Mouse (Mus musculus) forebrain, embryonic 13.5 days (tissue): ENCODE data around the gene Serinc3. TPM values are rescaled to one million over a fixed set of nuclear protein-coding genes. Genes with fewer than 3 reads are reported as not detected.

ENCODE experiments used
- ATAC-seq: fragments of 200-750 bp; cut with Nextera tagmentation; 2 replicates; pipeline ENCODE4 v1.8.0; 2017
- H3K27ac ChIP-seq: fragments of 300-500 bp; sonication (generic); 2 replicates; pipeline ENCODE4 v1.5.1; 2015; ENCODE audit warnings: inconsistent platforms, mild to moderate bottlenecking, moderate library complexity
- H3K27me3 ChIP-seq: fragments of 300-500 bp; sonication (generic); 2 replicates; pipeline ENCODE4 v1.6.1; 2015; ENCODE audit warnings: mild to moderate bottlenecking, inconsistent platforms
- H3K36me3 ChIP-seq: fragments of 300-500 bp; sonication (generic); 2 replicates; pipeline ENCODE4 v1.6.1; 2015; ENCODE audit warnings: mild to moderate bottlenecking, inconsistent platforms; ENCODE audit not compliant: poor library complexity, severe bottlenecking
- H3K4me1 ChIP-seq: fragments of 300-500 bp; sonication (generic); 2 replicates; pipeline ENCODE4 v1.6.1; 2015; ENCODE audit warnings: inconsistent platforms
- H3K4me2 ChIP-seq: fragments of 300-500 bp; sonication (generic); 2 replicates; pipeline ENCODE4 v1.6.1; 2015; ENCODE audit warnings: inconsistent platforms, mild to moderate bottlenecking, moderate library complexity
- H3K4me3 ChIP-seq: fragments of 300-500 bp; sonication (generic); 2 replicates; pipeline ENCODE4 v1.5.1; 2015; ENCODE audit warnings: mild to moderate bottlenecking, inconsistent platforms
- H3K9ac ChIP-seq: fragments of 300-500 bp; sonication (generic); 2 replicates; pipeline ENCODE4 v1.6.1; 2015; ENCODE audit warnings: mild to moderate bottlenecking, inconsistent platforms
- H3K9me3 ChIP-seq: fragments of 300-500 bp; sonication (generic); replicated peaks from 2 replicates; pipeline ENCODE4 v1.6.1; 2016; ENCODE audit warnings: inconsistent platforms
- WGBS: fragments of 180-500 bp; shearing (Covaris S2); methylation state at CpG from one replicate; pipeline ENCODE4 v1.1.7; 2015; 5-methylcytosine and 5-hydroxymethylcytosine counted together
- polyA plus RNA-seq: library from polyadenylated mRNA; unstranded; fragments of >200 nt; fragmentation: Nextera tagmentation; extraction: Ambion mirVana; gene quantifications from 2 replicates; pipeline ENCODE4 v1.2.1, GENCODE M21; 2015

The Serinc3 gene
- polyA plus RNA-seq, 1 experiment from 2014 or later: 23.9 TPM

DNA sequence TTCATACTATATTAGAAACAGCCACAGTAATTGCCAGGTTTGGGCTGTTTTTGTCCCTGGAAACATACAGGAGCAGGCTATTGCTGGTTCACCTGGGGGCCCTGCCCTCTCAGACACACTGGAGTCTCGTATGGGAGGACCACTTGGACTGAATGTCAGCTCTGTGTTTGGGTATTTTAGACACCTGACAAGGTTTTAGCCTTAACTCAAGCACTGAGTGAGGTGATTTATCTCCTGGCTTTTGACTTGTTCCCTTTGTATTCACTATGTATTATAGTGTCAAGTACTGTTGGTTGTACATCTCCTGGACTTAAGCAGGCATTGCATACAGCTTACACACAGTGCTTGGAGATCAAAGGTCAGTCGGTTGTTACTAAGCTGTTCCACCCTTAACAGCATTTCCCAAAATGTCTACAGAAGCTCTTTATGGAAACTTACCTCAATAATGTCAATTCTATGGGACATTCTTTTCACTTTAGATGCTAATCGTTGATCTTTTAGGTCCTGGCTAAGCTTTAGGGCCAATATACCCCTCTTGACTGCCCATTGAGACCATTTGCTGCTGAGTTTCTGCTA lies 28.2 kb downstream of the Serinc3 start:
- no peak for ATAC-seq

DNA sequence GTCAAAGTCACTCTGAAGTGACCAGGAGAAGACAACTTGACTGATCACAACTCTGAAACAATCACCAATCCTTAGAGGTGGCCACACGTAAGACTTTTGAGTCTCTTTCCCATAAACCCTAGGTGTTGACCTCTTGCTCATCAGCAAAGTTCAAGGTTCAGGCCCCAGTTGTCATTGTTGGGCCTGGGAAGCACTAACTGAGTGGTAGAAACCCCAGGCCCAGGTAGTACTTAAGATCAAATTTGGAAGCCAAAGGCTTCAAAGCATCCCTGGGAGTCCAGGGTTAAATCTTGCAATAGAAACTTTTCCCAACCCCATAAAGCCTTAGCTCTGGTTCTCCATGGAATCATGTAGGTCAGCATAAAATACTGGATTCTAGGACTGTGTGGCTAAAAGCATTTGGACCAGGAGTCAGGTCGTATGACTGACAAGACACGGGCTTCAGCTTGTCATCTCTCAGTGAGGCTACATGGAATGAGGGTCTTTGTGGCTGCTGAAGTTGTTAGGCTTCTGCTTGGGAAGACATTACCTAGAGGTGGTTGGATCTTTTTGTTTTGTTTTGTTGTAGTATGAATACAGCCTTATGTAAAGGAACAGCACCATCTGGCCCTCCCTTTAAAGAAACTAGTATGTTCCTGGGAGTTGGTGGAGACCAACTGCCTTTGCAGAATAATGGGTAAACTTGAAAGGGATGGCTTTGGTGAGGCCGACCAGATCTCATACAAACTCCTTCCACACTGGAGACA lies 28.9 kb downstream of the Serinc3 start:
- peaks cover 97% of the 10 kb centered on the region for H3K36me3 ChIP-seq
- no peaks in the 10 kb centered on the region for H3K4me1 ChIP-seq
- no peak overlapping the region for H3K27ac ChIP-seq
- H3K9me3 ChIP-seq: no peaks in the 10 kb centered on the region
- no peak overlapping the region for H3K4me2 ChIP-seq
- WGBS: 93% methylated on average over 4 of the region's 4 CpGs
- H3K4me3 ChIP-seq: no peak overlapping the region
- no peak overlapping the region for H3K9ac ChIP-seq
- H3K27me3 ChIP-seq: no peaks in the 10 kb centered on the region
- ATAC-seq: no peak

More for the DNA sequence above, 28.2 kb downstream of the Serinc3 start:
- H3K27ac ChIP-seq: no peak overlapping the region
- H3K9me3 ChIP-seq: no peaks in the 10 kb centered on the region
- 80% methylated on average over 3 of the region's 3 CpGs for WGBS
- no peak overlapping the region for H3K9ac ChIP-seq
- no peaks in the 10 kb centered on the region for H3K4me1 ChIP-seq
- H3K4me3 ChIP-seq: no peak overlapping the region
- H3K4me2 ChIP-seq: no peak overlapping the region
- peaks cover 95% of the 10 kb centered on the region for H3K36me3 ChIP-seq
- no peaks in the 10 kb centered on the region for H3K27me3 ChIP-seq

DNA sequence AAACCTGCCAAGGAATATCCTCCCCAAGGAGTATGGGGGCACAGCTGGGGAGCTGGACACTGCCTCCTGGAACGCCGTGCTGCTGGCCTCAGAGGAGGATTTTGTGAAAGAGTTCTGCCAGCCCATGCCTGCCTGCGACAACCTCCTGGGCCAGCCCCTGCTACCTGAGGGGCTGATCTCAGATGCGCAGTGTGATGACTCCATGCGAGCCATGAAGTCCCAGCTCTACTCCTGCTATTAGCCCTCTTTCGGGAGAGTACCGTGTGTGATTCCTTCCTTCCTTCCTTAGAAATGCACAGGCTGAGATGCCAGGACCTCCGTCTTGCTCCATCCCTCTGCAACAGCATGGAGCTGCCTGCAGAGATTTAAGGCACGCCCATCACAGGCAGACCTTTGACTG lies 29.5 kb downstream of the Serinc3 start:
- H3K4me1 ChIP-seq: no peaks in the 10 kb centered on the region
- peaks cover 97% of the 10 kb centered on the region for H3K36me3 ChIP-seq
- H3K4me2 ChIP-seq: no peak overlapping the region
- no peak overlapping the region for H3K27ac ChIP-seq
- H3K4me3 ChIP-seq: no peak overlapping the region
- H3K9me3 ChIP-seq: no peaks in the 10 kb centered on the region
- no peaks in the 10 kb centered on the region for H3K27me3 ChIP-seq
- no peak for ATAC-seq
- H3K9ac ChIP-seq: no peak overlapping the region
- 95% methylated on average over 9 of the region's 9 CpGs for WGBS

DNA sequence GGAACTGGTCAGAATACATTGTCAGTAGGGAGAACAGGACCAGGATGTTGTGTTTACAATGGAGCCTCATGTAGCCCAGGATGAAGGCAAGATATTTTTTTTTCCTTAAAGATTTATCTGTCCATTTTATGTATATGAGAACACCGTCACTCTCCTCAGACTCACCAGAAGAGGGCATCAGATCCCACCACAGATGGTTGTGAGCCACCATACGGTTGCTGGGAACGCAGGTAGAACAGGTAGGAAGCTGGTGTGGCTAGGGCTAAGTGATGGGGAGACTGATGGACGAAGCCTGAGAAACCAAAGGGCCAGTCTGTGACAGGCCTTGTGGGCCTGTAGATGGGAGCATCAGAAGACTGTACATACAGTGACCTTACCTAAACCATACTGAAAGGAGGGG lies 30.9 kb downstream of the Serinc3 start:
- H3K9me3 ChIP-seq: no peaks in the 10 kb centered on the region
- H3K4me1 ChIP-seq: no peaks in the 10 kb centered on the region
- H3K9ac ChIP-seq: no peak overlapping the region
- H3K4me3 ChIP-seq: no peak overlapping the region
- H3K27me3 ChIP-seq: no peaks in the 10 kb centered on the region
- 90% methylated on average over 4 of the region's 4 CpGs for WGBS
- no peak overlapping the region for H3K4me2 ChIP-seq
- peaks cover 96% of the 10 kb centered on the region for H3K36me3 ChIP-seq
- no peak overlapping the region for H3K27ac ChIP-seq
- no peak for ATAC-seq

DNA sequence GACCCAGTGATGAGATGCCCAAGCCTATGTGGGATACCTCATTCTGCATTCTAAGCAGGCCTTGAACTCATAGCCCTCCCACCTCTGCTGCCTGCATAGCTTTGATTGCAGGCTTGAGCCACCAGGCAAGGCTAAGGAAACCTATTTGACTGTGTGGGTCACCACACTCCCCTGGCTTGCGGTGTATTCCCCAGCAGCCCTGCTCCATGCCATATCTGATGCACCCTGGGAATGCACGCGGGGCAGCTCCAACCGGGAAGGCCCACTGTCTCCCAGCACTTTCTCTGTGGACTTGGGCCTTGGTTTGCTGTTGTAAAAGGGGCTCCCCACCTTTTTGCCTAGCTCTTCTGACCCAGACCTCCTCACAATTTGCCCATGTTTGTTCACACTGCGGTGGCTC lies 31.7 kb downstream of the Serinc3 start:
- Histone ChIP-seq H3K4me2 (no peak overlapping the region), H3K27me3 (no peaks in the 10 kb centered on the region), H3K4me1 (no peaks in the 10 kb centered on the region), H3K36me3 (peaks cover 89% of the 10 kb centered on the region), H3K9me3 (no peaks in the 10 kb centered on the region), H3K4me3 (no peak overlapping the region), H3K27ac (no peak overlapping the region), H3K9ac (no peak overlapping the region)
- 94% methylated on average over 5 of the region's 5 CpGs for WGBS
- no peak for ATAC-seq

DNA sequence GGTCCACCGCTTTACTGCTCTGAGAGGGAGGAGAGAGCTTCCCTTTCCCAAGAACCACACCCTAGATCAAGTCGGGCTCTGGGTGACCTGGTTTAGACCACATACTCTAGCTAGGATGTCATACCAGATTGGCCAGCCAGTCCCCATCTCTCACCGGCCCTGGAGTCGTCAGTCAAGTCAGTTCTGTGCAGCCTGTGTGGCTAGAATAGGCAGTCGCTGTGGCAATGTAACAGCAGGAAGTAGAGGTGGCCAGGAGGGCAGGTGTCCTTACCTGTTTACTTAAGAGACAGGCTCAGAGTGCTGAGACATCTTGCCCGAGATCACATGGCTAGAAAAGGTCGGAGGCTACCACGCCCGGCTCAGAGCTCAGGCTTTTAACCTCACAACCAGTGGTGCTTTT lies 33.8 kb downstream of the Serinc3 start:
- no peak overlapping the region for H3K4me3 ChIP-seq
- no peak overlapping the region for H3K9ac ChIP-seq
- no peak overlapping the region for H3K27ac ChIP-seq
- peaks cover 79% of the 10 kb centered on the region for H3K36me3 ChIP-seq
- no peak overlapping the region for H3K4me2 ChIP-seq
- H3K4me1 ChIP-seq: no peaks in the 10 kb centered on the region
- H3K9me3 ChIP-seq: no peaks in the 10 kb centered on the region
- 89% methylated on average over 9 of the region's 9 CpGs for WGBS
- no peak for ATAC-seq
- H3K27me3 ChIP-seq: no peaks in the 10 kb centered on the region

DNA sequence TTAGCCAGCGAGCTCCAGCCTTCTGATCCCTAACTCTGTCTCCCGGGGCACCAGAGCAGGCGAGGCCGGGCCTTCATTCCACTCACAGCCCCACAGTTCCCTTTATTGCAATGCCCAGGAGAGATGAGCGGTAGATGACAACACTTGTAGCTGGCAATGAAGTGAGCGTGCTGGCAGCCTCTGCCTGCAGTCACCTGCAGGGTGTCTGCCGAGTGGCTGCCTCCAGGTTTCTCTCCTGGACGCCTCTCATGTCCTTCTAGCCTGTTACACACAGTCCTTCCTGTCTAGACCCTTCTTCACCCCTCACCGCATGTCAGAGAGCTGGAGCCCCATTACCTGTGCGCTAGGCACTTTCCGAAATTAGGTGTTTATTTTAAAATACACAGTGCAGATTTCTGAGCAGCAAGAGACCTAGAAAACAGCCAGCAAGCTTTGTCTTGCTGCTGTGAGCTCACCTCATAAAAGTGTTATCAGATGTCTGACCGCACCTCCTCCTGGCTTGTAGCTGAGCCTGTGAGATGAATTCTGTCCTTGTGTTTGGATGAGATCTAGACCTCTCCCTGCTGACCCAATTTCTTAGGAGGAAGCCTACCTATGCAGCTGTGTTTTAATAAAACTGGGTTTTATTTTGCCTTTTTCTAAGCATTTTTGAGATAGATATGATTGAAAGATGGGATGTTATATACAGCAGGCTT lies 35.5 kb downstream of the Serinc3 start:
- Histone ChIP-seq H3K4me2 (no peak overlapping the region), H3K4me1 (no peaks in the 10 kb centered on the region), H3K9me3 (no peaks in the 10 kb centered on the region), H3K9ac (no peak overlapping the region), H3K27ac (no peak overlapping the region), H3K27me3 (no peaks in the 10 kb centered on the region), H3K36me3 (peaks cover 61% of the 10 kb centered on the region), H3K4me3 (no peak overlapping the region)
- no peak for ATAC-seq
- 88% methylated on average over 12 of the region's 12 CpGs for WGBS

DNA sequence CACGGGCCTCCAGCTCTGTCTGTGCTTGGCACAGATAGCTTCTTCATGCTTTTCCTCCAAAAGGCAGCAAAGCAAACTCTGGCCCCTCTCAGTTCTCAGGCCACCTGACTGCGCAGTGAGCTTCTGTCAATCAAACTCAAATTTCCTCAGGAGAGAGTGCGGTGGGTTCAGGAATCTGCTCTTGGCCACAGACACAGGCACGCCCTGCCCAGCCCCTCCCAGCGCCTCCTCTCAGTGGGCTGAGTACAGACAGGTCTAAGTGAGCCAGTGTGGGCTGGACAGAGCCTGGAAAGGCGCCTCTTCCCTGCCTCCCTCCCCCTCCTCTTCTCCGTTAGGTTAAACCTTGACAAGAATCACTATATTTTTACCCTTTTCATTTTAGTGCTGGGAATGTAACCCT lies 36.9 kb downstream of the Serinc3 start:
- peaks cover 6% of the 10 kb centered on the region for H3K4me1 ChIP-seq
- no peak overlapping the region for H3K4me3 ChIP-seq
- H3K27me3 ChIP-seq: no peaks in the 10 kb centered on the region
- WGBS: 94% methylated on average over 7 of the region's 7 CpGs
- H3K9me3 ChIP-seq: no peaks in the 10 kb centered on the region
- no peak overlapping the region for H3K9ac ChIP-seq
- peaks cover 48% of the 10 kb centered on the region for H3K36me3 ChIP-seq
- no peak overlapping the region for H3K4me2 ChIP-seq
- ATAC-seq: no peak
- H3K27ac ChIP-seq: no peak overlapping the region

DNA sequence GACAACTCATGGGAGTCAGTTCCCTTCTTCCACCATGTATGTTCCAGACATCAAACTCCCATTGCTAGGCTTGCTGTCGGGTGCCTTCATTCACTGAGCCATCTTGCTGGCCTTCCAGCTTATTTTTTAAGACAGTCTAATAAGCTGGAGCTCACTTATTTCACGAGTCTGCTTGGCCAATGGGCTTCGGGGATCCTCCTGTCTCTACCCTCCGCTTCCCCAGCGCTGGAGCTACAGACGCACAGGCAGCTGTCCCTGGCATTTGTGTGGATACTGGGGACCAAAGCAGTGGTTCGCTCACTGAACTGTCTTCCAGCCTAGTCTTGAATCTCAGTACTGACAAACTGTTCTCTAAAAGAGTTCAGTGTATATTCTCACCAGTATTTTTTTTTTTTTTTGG lies 38.8 kb downstream of the Serinc3 start:
- Histone ChIP-seq H3K4me1 (peaks cover 13% of the 10 kb centered on the region), H3K36me3 (peaks cover 31% of the 10 kb centered on the region), H3K9ac (no peak overlapping the region), H3K27me3 (no peaks in the 10 kb centered on the region), H3K9me3 (no peaks in the 10 kb centered on the region), H3K4me2 (no peak overlapping the region), H3K4me3 (no peak overlapping the region), H3K27ac (no peak overlapping the region)
- no peak for ATAC-seq
- 88% methylated on average over 7 of the region's 7 CpGs for WGBS

DNA sequence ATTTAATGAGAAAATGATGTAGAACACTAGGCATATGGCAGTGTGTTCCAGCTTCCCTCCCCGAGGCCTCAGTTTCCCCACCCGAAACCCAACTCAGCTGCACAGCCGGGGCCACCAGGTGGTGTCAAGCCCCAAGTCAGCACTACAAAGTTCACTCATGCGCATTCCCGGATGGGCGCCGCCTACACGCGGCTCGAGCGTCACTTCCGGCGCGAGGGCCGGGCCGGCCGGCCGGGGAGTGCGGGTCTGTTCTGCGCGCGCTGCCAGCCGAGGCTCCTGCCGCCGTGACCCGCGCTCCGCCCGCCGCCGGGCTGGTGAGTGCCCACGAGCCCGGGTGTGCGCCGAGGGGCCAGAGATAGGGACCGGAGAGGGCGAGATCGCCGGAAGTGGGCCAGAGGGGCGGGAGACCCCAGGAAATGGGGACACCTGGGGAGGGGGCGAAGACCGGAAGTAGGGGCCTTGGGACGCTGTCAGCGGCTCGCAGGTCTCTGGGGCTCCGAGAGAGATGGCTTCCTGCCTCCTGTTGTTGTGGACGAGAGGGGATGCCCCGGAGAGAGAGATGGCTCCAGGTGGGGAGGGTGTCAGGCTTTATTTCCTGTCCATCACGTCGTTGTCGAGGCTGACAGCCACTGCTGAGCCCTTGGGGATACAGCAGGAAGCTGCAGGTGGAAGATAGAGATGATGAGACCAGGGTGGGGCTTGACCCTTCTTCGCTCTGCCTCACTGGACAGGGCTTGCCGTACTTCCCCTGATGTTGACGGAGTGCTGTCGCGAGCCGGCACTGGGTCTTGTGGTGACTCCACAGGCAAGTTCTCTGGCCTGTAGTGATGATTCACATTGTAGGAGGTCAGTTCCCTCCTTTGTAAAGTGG lies 42.6 kb downstream of the Serinc3 start, which contains the start of gene Ttpal:
TSS of gene Ttpal (plus strand) at position 214 of the 871 bp plus-strand sequence.
- under 1% methylated on average over 57 of the region's 57 CpGs for WGBS

DNA sequence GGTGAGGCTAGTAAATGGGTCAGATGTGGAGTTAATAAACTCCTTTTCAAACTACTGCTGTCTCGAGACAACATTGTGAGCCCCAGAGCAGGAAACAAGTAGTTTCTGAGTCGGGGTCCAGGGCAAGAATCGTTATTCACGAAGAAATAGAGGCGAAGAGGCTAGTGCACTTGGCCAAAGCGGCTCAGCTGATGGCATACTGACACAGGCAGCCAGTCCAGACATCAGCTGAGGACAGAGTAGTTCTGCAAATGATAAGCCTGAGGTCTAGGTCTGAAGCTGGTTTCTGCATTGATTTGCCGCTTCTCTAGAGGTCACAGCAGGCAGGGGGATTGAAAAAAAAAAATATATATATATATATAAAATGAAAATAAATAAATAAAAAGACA lies 43.2 kb downstream of the Serinc3 start:
- H3K4me2 ChIP-seq: peak overlapping the region; percentile 98
- ATAC-seq: peak; percentile 22; the same call in 1 of the 2 replicates
- H3K36me3 ChIP-seq: no peaks in the 10 kb centered on the region
- WGBS: 79% methylated on average over 7 of the region's 7 CpGs
- H3K4me1 ChIP-seq: peaks cover 13% of the 10 kb centered on the region
- H3K27ac ChIP-seq: no peak overlapping the region
- 0 out of 2 replicates have a peak overlapping the region, but pooled peaks have one; percentile 91 for H3K9ac ChIP-seq
- H3K27me3 ChIP-seq: no peaks in the 10 kb centered on the region
- no peaks in the 10 kb centered on the region for H3K9me3 ChIP-seq
- peak overlapping the region; percentile 71; the same call in 1 of the 2 replicates for H3K4me3 ChIP-seq

More for the DNA sequence above, 42.6 kb downstream of the Serinc3 start, which contains the start of gene Ttpal:
- peak; percentile 96 for ATAC-seq
- Histone ChIP-seq H3K27me3 (no peaks in the 10 kb centered on the region), H3K9ac (peak within 1 kb of the TSS; percentile 91), H3K9me3 (no peaks in the 10 kb centered on the region), H3K4me3 (peak within 1 kb of the TSS; percentile 71), H3K4me1 (peaks cover 13% of the 10 kb centered on the region), H3K36me3 (0 out of 2 replicates have a peak, but pooled peaks cover 2% of the 10 kb centered on the region), H3K4me2 (peak within 1 kb of the TSS; percentile 98), H3K27ac (peak within 1 kb of the TSS; percentile 87)
